Mouse (Mus musculus) CD8-positive naive resting alpha-beta T cell, adult 2 months (primary cell): ENCODE data around the gene 4933434E20Rik.

Experiments used
- DNase-seq, 2 experiments: peaks; one replicate each; pipeline ENCODE4 v3.0.0; 2022; ENCODE audit warnings: low read depth in 2 of 2, low spot score in 2 of 2

The 4933434E20Rik gene

GRCm38 (mm10) chr3:90051441-90052350 is at the start of gene 4933434E20Rik:
4933434E20Rik (plus strand) TSS chr3:90051636.
- DNase-seq = peak; percentile 50 to 63

GRCm38 (mm10) chr3:90004091-90004796 is 47.2 kb upstream of the 4933434E20Rik start:
- DNase-seq = no peak

- no peak for DNase-seq
These were observed 41.1 kb upstream of the 4933434E20Rik start for GRCm38 (mm10) chr3:90010291-90010690.

GRCm38 (mm10) chr3:90016626-90017025 is 34.8 kb upstream of the 4933434E20Rik start:
- no peak for DNase-seq

- no peak for DNase-seq
These were observed 16.8 kb upstream of the 4933434E20Rik start for GRCm38 (mm10) chr3:90034653-90035052.

- no peak for DNase-seq
These were observed 15.2 kb upstream of the 4933434E20Rik start for GRCm38 (mm10) chr3:90036263-90036662.

GRCm38 (mm10) chr3:90049691-90050090 is 1.7 kb upstream of the 4933434E20Rik start:
- DNase-seq = no peak

GRCm38 (mm10) chr3:90052351-90053241 is 1.2 kb downstream of the 4933434E20Rik start, which contains the start of gene Ubap2l:
Ubap2l (minus strand) TSS chr3:90052628.
- DNase-seq = peak; percentile 86 to 87

GRCm38 (mm10) chr3:90061549-90061948 is 10.1 kb downstream of the 4933434E20Rik start:
- DNase-seq = no peak

GRCm38 (mm10) chr3:90062539-90062938 is 11.1 kb downstream of the 4933434E20Rik start:
- no peak for DNase-seq

GRCm38 (mm10) chr3:90064383-90064782 is 12.9 kb downstream of the 4933434E20Rik start:
- DNase-seq = no peak

GRCm38 (mm10) chr3:90065553-90065952 is 14.1 kb downstream of the 4933434E20Rik start:
- peak; percentile 37 to 63 for DNase-seq

- no peak for DNase-seq
These were observed 16.4 kb downstream of the 4933434E20Rik start for GRCm38 (mm10) chr3:90067851-90068250.

- DNase-seq = no peak
These were observed 18.3 kb downstream of the 4933434E20Rik start for GRCm38 (mm10) chr3:90069688-90070087.

GRCm38 (mm10) chr3:90072294-90072693 is 20.9 kb downstream of the 4933434E20Rik start, which contains the start of gene Tpm3:
Tpm3 (plus strand) TSS chr3:90072649.
- no peak for DNase-seq

GRCm38 (mm10) chr3:90076921-90077716 is 25.7 kb downstream of the 4933434E20Rik start:
- peak; percentile 80 to 85 for DNase-seq

- no peak for DNase-seq
These were observed 26.8 kb downstream of the 4933434E20Rik start for GRCm38 (mm10) chr3:90078224-90078623.

- peak; percentile 87 for DNase-seq
These were observed 27.8 kb downstream of the 4933434E20Rik start for GRCm38 (mm10) chr3:90079133-90079762.

- DNase-seq = peak; percentile 77 to 81
These were observed 28.5 kb downstream of the 4933434E20Rik start for GRCm38 (mm10) chr3:90079763-90080497.
